In genomic region chr11:30161173-30161650, GRCm38 (mm10) we compare ENCODE assay signal across 7 mouse cellular contexts.
A peak's percentile ranks its signal among the peaks of the same experiment; 100 is the strongest.
DNase-seq lines count a peak whose midpoint lies in the region; ATAC-seq lines count a peak whose summit lies in the region.

No protein-coding gene starts in this region.

- no peaks in the 10 kb centered on the region for H3K9me3 ChIP-seq in intestine, embryonic 14.5 days (ENCODE audit: control insufficient read depth, low read length)
- H3K9me3 ChIP-seq in midbrain, embryonic 12.5 days: no peaks in the 10 kb centered on the region

- H3K4me1 ChIP-seq in intestine, embryonic 14.5 days (replicated peaks; ENCODE audit: control insufficient read depth, insufficient read depth, low read length): peaks cover 29% of the 10 kb centered on the region
- H3K4me1 ChIP-seq in midbrain, embryonic 12.5 days: peaks cover 10% of the 10 kb centered on the region; the same call in 1 of the 2 replicates

- no peak overlapping the region for H3K4me3 ChIP-seq in intestine, embryonic 14.5 days (ENCODE audit: low read depth, low read length)
- no peak overlapping the region for H3K4me3 ChIP-seq in midbrain, embryonic 12.5 days

- H3K27ac ChIP-seq in intestine, embryonic 14.5 days (ENCODE audit: low read depth): peak overlapping the region; percentile 74; the same call in 1 of the 2 replicates
- 0 out of 2 replicates have a peak overlapping the region, but pooled peaks have one; percentile 17 for H3K27ac ChIP-seq in midbrain, embryonic 12.5 days (replicated peaks)

- H3K4me2 ChIP-seq in intestine, embryonic 14.5 days (ENCODE audit: low read length): no peak overlapping the region
- no peak overlapping the region for H3K4me2 ChIP-seq in midbrain, embryonic 12.5 days (replicated peaks)

- no peaks in the 10 kb centered on the region for H3K27me3 ChIP-seq in intestine, embryonic 14.5 days (replicated peaks; ENCODE audit: control insufficient read depth, insufficient read depth, low read length)
- H3K27me3 ChIP-seq in midbrain, embryonic 12.5 days: no peaks in the 10 kb centered on the region

- peaks cover 22% of the 10 kb centered on the region for H3K36me3 ChIP-seq in intestine, embryonic 14.5 days (ENCODE audit: control insufficient read depth, insufficient read depth, low read length)
- no peaks in the 10 kb centered on the region for H3K36me3 ChIP-seq in midbrain, embryonic 12.5 days

- H3K9ac ChIP-seq in intestine, embryonic 14.5 days (ENCODE audit: low read length): no peak overlapping the region
- H3K9ac ChIP-seq in midbrain, embryonic 12.5 days (replicated peaks): no peak overlapping the region

- ATAC-seq in intestine, embryonic 14.5 days (replicated peaks; ENCODE audit: low FRiP score, low TSS enrichment, low read depth): peak; percentile 88
- peak; percentile 60; the same call in 1 of the 2 replicates for ATAC-seq in midbrain, embryonic 12.5 days (ENCODE audit: low FRiP score, low read depth)

- peak; percentile 69 to 85 for DNase-seq in adrenal gland, adult (ENCODE audit: inconsistent age in 2 of 2, low spot score in 1 of 2)
- peak; percentile 77 for DNase-seq in cerebellum, postnatal 36 days
- DNase-seq in gastrocnemius, postnatal 25 days: peak; percentile 86
- DNase-seq in intestine, embryonic 14.5 days (ENCODE audit: low spot score): peak; percentile 74
- peak; percentile 48 to 78 for DNase-seq in left cerebral cortex, postnatal 10 days (ENCODE audit: extremely low spot score in 1 of 2, low spot score in 2 of 2)
- DNase-seq in telencephalon, adult 2 months (ENCODE audit: low read depth, low spot score): peak; percentile 67

- intact Hi-C loops in left cerebral cortex, postnatal 10 days (cut with DNase I): no loop called here

- 15% methylated on average over 6 of the region's 6 CpGs for WGBS in intestine, embryonic 14.5 days
- 25% methylated on average over 6 of the region's 6 CpGs for WGBS in midbrain, embryonic 12.5 days
